Mouse (Mus musculus) neutrophil, adult 5-6 weeks (primary cell): ENCODE results near the gene Slc15a5. TPM values are rescaled to one million over a fixed set of nuclear protein-coding genes. Genes with fewer than 3 reads are reported as not detected.

Experiments used
- ATAC-seq: fragments of 151-379, 151-347 bp; 2 replicates; pipeline ENCODE4 v1.8.0; 2017; ENCODE audit warnings: mild to moderate bottlenecking, moderate TSS enrichment; ENCODE audit not compliant: insufficient number of reproducible peaks, poor library complexity, low FRiP score, severe bottlenecking; ENCODE audit errors: extremely low read depth
- total RNA-seq: library from RNA; stranded (forward); fragments of 200-1000 nt; gene quantifications from 2 replicates; pipeline ENCODE4 v1.2.3, GENCODE M21; 2017

The Slc15a5 gene
- total RNA-seq, 1 experiment from 2014 or later = not detected

GRCm38 (mm10) chr6:138070720-138071504 is 8.8 kb downstream of the Slc15a5 start:
- ATAC-seq = no peak

GRCm38 (mm10) chr6:138069921-138070320 is 9.8 kb downstream of the Slc15a5 start:
- no peak for ATAC-seq

GRCm38 (mm10) chr6:138055572-138055971 is 24.1 kb downstream of the Slc15a5 start:
- no peak for ATAC-seq

- ATAC-seq = no peak
Measured at GRCm38 (mm10) chr6:138054956-138055355, 24.8 kb downstream of the Slc15a5 start.

- peak; percentile 43; the same call in 1 of the 2 replicates for ATAC-seq
Measured at GRCm38 (mm10) chr6:138054166-138054565, 25.6 kb downstream of the Slc15a5 start.

GRCm38 (mm10) chr6:138053686-138054085 is 26.0 kb downstream of the Slc15a5 start:
- no peak for ATAC-seq

- ATAC-seq = no peak
Measured at GRCm38 (mm10) chr6:138045364-138045763, 34.4 kb downstream of the Slc15a5 start.

- no peak for ATAC-seq
Measured at GRCm38 (mm10) chr6:138042891-138043290, 36.8 kb downstream of the Slc15a5 start.

GRCm38 (mm10) chr6:138041865-138042264 is 37.9 kb downstream of the Slc15a5 start:
- ATAC-seq = no peak

GRCm38 (mm10) chr6:138037587-138037986 is 42.1 kb downstream of the Slc15a5 start:
- no peak for ATAC-seq

- ATAC-seq = no peak
Measured at GRCm38 (mm10) chr6:138036891-138037290, 42.8 kb downstream of the Slc15a5 start.

- no peak for ATAC-seq
Measured at GRCm38 (mm10) chr6:138016898-138017297, 62.8 kb downstream of the Slc15a5 start.

- no peak for ATAC-seq
Measured at GRCm38 (mm10) chr6:138014976-138015674, 64.6 kb downstream of the Slc15a5 start.

GRCm38 (mm10) chr6:138011955-138012354 is 67.8 kb downstream of the Slc15a5 start:
- no peak for ATAC-seq

- no peak for ATAC-seq
Measured at GRCm38 (mm10) chr6:138007705-138008104, 72.0 kb downstream of the Slc15a5 start.

GRCm38 (mm10) chr6:138006525-138007251 is 73.0 kb downstream of the Slc15a5 start:
- no peak for ATAC-seq

- no peak for ATAC-seq
Measured at GRCm38 (mm10) chr6:137989853-137990252, 89.9 kb downstream of the Slc15a5 start.

- ATAC-seq = no peak
Measured at GRCm38 (mm10) chr6:137985169-137985568, 94.5 kb downstream of the Slc15a5 start.

- ATAC-seq = no peak
Measured at GRCm38 (mm10) chr6:137982195-137982737, 97.5 kb downstream of the Slc15a5 start.
